Mouse (Mus musculus) gastrocnemius, postnatal 25 days (tissue): ENCODE data around the gene C2cd4c. TPM values are rescaled to one million over a fixed set of nuclear protein-coding genes. Genes with fewer than 3 reads are reported as not detected.

Experiments used
- DNase-seq: peaks from one replicate; pipeline ENCODE4 v3.0.0; 2022
- total RNA-seq, 2 experiments: library from RNA; stranded (reverse); gene quantifications; 1 replicate in 1 of 2; 2 replicates in 1 of 2; pipeline ENCODE4 v1.2.3; 2021

The C2cd4c gene
- total RNA-seq, 2 experiments from 2014 or later = not detected

DNA sequence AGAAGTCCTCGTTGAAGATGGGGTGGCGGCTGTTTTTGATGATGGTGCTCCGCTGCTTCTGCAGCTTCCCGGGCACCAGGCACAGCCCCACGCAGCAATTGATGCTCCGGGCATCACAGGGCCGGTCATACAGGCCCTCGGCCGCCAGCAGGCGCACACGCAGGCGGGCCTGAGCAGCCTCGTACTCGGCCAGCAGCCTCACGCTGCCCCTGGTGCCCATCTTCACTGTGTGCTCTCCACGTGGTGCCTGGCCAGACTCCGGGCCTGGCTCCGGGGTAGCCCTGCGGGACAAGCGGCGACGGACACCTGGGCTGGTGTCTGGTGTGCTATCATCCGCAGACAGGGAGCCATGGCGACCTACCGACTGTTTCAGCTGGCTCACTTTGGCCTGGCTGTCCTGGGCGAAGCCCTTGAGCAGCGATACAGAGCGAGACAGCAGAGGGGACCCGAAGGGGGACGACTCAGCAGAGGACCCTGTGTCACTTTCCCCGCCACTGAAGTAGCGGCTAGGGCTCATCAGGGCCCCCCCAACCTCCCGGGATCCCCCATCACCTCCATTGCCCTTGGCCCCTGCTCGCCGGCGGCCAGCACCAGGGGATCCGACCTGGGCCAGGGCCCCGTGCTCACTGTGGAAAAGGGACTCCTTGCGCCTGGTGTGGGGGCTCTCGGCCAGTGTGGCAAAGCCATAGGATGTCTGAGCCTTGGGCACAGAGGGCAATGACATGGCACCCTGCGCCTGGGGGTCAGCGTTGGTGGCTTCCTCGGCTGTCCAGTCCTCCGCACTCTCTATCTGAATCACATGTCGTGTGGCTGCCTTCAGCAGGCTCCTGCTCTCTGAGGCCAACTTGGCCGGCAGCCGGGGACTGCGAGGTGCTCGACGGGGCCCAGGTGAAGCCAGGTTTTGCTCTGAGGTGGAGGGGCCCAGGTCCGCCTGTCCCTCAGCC is 1.4 kb downstream of the C2cd4c start:
- DNase-seq = no peak

DNA sequence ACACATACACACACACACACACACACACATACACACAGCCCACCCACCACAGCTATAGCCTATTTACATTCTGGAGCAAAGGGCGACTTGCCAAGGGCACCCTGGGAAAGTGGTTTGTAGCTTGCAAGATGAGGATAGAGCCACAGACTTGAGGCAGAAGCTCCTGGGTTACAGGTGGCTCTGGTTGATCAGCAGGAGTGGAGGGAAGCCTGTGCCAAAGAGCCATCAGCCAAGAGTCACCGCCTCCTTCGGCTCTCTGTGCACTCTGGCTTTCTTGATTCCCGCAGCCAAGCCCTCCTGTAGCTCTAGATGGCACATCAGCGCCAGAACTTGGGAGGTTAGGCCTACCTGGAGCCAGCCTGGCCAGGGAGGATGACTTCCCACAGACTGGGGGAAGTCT is 2.5 kb downstream of the C2cd4c start:
- no peak for DNase-seq

DNA sequence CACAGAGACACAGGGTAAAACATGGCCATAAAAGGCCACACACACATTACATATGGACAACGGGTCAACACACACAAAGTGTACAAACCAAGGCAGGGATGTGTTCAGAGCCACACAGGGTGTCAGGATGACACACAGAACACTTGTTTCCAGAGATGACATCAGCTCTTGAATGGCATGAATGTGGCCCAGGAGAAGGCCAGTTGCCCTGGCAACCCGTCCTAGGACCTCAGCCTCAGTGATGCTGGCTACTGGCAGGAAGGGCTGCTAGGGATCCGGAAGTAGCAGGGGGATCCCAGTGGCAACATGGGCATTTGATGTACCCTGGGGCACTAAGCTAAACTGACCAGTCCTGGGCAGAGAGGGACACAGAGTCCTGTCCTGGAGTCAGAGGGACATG is 4.5 kb downstream of the C2cd4c start:
- DNase-seq = no peak

DNA sequence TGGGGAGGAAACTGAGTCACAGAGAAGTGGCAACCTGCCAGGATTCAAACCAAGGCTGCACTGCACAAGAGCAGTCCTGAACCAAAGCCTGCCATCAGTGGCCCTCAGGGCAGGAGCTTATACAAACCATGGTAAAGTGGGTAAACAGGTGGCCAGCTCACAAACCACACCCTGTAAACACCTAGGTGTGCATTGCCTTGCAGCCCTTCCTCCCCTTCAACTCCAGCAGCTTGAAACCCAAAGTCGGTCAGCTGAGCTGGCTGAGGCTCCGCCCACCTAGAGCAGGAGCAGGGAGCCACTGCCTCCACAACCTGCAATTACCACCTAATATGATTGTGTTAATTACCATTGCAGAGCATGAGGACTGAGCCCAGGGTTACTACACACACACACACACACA is 5.9 kb downstream of the C2cd4c start:
- DNase-seq = no peak

DNA sequence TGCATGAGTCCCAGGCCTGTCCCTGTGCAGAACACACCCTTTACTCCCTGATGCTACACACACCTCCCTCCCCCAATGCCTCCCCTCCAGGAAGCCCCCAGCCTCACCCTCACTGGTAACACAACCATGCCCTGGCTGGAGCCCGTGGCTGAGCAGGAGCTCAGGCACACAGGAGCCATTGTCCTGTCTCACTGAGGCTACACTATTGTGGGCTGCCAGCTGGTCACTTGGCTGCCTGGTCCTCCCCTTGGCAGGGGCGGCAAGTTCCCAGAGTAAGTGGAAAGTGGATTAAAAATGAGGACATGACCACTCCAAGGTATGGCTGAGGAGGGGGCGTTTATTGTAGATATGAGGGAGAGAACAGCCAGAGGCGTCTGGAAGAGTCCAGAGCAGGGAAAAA is 7.3 kb downstream of the C2cd4c start:
- DNase-seq = no peak

DNA sequence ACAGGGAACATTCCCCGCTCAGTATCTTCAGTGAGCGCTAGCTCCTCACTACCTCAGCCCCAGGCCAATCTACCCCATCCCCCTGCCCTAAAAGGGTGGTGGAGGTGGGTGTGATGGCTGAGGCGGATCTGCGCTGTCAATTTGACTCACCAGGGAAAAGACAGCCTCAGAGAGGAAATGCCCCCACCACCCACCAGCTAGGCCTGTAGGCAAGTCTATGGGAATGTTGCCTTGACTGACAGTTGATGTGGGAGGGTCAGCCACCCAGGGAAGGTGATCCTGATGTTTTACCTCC is 15.9 kb downstream of the C2cd4c start:
- DNase-seq = no peak

DNA sequence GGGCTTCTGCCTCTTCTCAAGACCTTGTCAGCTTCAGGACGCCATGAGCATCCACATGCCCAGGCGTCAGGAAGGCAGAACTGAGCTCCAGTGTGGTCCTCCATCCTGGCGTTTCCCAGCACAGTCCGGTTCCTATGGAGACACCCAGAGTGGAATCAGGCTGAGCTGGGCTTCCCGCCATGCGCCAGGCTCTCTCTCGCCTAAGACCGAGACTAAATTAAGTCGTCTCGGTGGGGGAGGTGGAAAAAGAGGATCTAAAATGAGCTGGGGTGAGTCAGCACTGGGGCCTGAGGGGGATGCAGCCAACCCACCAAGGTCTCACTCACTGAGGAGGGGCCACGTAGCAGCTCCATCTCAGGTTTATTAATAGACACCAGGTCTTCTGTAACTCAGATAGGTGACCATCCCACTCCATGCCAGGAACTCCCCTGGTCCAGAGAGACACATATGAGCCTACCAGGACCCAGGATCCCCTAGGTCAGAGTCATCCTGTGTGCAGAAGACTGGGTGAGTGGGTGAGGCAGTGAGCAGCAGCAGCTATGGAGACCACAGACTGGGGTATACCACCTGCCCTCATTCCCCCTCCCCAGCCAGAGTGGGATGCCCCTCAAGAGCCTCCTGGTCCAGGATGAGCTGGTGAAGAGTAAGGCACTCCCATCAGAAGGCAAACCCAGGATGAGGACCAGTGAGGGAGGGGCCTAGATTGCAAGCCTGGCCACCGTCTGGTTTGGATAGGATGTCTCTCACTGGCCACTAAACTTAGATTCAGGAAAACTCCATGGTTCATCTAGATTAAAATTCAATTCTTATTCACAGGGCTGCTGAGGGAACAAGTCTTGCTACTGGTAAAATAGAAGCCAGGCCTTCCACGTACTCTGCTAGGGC is 16.5 kb downstream of the C2cd4c start:
- no peak for DNase-seq

DNA sequence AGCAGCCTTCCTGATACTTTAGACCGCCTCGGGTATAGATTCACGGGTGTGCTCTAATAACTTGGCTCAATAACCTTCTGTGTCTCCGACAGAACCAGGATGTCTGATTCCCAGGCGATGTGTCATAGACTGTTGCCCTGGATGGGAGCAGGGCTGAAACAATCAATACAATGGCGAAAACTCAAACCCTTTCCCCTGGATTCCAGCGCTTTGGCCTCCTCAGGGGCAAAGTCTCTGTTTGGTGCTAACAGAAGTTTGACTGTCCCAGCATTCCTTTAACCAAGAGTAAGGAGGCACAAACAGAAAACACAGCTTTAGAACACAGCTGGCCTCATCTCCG is 18.3 kb downstream of the C2cd4c start:
- no peak for DNase-seq

DNA sequence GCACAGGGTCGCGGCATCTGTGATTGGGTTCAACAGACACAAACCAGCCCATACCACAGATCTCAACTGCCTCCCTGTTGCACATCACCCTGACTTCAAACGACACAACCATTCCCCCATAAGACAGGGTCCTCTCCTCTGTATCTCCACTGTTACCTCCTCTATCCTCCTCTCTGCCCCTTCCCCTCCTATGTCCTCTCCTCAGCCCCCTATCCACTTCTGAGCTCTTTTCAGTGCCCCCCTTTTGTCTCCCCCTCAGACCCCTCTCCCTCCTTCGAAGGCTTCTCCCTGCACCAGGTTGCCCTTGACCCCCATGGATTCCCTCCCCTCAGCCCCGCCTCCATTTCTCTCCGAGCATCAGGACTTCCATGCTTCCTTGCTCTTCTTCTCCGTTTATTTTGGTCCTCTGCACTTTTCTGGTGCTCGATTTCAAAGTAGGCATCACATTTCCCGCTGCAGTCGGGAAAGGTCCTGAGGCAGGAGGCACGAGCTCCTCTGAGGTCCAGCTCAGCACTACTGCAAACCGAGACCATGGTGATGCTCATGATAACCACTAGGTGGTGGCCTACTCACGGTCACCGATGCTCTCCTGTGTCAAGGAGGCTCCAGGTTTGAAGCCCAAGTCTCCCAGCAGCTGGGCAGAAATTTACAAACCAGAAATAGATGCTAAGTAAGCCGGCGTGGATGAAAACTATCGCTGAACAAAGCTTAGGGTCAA is 18.8 kb downstream of the C2cd4c start:
- peak; percentile 29 for DNase-seq

DNA sequence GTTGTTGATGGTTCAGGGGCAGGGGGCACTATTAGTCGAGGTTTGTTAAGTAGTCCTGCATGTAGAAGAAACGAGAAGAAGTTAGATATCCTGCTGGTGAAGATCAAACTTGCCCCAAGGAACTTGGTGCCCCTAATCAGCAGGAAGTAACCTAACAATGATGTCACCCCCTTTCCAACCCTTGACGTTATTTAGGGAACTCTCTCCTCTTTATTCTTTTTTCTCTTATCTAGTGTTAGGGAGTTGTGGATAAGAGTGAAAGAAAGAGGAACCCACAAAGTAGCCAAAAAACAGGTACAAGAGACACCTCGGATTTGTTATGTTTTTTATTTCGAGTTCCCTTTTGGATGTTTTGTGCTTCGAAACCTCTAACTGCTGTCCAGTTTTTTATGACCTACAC is 19.7 kb downstream of the C2cd4c start:
- DNase-seq = no peak

DNA sequence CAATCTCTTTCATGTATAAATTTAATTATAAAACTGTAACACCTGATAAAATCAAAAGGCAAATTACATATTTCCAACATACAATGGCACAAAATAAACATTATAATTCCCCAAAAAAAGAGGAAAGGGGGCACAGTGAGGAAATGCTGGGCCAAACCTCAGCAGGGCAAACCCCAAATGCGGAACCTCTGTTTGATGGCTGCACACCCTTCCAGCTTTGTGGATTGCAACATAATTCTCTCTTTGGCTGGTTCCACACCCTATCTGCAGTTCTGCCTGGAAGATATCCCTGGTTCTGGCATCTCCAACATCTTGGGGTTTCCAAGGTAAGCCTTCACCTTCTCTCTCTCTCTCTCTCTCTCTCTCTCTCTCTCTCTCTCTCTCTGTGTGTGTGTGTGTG is 23.1 kb downstream of the C2cd4c start:
- DNase-seq = no peak

DNA sequence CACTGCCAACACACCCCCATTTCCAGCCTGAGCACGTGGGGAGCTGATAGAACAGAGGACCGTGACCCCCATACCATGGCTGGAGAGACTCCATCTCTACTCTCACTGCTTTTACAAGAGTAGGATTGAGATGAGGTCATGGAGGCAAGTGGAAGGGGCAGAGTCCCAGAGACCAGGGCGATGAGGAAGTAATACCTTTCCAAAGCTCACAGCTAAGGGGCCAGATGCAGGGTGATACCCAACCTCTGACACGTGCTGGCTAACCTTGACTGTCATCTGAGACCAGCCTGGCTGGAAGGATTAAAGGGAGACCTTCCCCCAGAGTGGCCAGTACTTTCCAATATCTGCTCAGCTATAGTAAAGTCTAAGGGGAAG is 26.1 kb downstream of the C2cd4c start:
- no peak for DNase-seq

DNA sequence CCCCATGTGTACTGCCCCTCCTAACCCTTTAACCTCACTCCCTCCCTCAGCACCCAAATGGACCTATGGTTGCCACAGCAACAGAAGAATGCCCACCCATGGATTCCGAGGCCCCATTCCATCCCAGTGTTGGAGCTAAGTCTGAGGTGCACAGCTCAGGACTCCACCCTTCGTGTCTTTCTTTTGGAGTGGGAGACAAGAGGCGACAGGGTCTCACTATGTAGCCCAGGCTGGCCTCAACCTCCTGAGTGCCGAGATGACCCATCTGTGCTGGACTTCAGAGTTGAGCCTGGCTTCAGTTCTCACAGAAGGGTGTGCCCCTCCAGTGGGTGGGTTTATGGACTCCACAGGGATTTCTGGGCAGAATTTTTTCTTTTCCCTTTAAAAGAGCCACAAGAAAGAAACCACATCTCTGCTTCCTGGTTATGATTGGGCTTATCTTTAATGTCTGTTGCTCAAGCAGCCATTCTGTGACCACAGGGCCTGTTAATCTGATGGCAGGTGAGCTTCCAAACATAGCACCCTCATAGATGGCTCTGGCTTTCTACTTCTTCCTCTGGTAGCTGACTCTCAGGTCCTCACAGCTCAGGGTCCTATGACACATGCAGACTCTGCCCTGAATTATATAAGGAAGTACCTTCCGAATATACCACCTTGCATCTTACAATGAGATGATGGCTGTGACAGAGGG is 26.6 kb downstream of the C2cd4c start, which contains the start of gene Theg:
TSS of gene Theg (minus strand) at position 271 of the 691 bp plus-strand sequence.
- no peak for DNase-seq

DNA sequence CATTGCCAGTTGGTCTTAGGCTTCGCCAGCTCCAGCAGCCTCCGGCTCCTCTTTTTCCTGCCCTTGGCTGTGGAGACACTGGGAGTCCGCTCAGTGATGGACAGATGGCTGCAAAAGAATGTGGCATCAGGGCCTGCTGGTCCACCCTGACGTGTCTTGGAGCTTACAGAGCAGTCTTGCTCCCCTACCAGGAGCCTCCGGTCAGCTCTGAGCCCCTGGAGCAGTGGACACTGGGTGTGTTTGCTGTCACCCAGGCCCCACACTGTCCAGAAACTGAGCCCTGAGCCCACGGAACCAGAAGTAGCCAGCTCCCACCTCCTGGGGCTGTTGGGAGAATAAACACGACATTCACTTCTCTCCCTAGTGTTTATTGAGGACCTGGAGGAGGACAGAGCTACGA is 27.6 kb downstream of the C2cd4c start:
- DNase-seq = no peak

DNA sequence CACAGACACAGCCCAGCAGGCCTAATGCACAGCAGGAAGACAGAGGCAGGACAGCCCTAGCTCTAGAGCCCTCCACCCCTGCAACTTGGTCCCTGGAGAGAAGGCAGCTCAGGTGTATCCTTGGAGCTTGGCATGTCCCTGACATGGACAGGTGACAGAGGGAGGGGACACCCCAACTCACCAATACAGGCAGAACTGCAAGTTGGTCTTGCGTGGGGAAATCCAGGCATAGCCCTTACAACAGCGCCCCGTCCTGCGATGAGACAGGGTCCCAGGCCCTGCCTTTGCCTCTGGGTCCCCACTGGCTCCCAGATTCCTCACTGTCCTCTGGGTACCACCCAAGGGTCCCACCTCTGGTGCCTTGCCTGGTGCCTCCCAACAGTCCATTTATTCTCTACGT is 28.1 kb downstream of the C2cd4c start:
- no peak for DNase-seq

DNA sequence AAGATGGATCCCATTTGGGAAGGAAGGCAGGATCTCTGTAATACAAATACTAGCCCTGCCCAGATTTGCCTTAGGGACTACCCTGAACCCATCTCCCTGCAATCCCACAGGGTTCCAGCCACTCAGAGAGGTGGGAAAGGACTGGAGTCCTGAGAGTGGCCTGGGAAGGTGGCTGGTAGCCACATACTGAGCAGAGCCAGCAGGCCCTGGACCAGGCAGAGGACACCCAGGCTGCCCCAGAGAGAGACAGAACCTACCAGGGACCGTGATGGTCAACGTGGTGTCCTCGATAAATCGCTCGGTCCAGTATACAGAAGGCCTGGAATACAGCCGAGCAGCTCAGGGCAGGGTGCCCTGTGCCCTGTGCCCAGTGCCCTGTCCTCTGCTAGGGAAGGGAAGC is 28.7 kb downstream of the C2cd4c start:
- DNase-seq = no peak

DNA sequence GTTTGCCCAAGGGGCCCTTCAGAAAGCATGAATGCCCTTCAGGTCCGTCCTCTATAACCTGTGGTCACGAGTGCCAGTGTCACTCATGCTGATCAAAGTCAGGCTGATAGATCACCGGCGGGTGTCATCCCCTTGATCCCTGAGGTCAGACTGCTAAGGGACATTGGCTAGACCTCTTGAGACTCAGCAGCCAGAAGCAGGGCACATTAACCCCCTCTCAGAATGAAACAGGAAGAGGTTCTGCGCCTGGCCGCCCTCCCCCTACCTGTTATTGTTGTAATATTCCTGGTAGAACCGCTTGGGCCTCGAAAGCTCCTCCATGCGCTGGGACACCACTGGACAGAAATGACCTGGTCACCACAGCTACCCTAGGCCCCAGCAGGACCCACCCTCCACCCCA is 29.4 kb downstream of the C2cd4c start:
- no peak for DNase-seq

DNA sequence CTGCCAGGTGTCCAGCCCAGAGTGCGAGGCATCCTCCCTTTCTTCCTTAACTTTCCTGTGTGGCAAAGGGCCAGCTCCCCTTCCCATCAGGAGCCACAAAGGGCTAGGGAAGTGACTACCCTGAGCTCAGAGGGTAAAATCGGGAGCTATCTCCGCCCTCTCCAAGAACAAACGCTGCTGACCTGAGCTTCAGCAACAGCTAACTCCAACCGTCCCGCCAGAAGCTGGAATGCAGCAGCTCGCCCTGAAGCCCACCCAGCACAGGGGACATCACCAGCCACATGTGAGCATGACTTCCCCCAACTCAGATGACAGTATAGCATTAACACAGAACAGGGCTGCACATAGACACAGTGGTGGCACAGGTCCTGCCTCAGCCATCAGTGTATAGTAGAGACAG is 29.8 kb downstream of the C2cd4c start:
- DNase-seq = no peak

DNA sequence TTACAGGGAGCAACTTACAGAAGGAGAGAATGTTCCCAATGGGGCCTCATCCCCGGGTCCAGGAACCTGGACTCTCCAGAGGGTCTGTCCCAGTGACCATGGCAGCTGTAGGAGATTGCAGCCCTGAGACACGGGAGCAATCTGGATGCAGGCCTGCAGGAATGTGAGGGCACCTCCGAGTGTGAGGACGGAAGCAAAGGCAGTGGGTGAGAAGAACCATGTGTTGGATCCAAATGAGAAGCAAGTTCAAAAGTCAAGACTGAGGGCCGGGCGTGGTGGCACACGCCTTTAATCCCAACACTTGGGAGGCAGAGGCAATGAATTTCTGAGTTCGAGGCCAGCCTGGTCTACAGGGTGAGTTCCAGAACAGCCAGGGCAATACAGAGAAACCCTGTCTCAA is 32.3 kb downstream of the C2cd4c start:
- DNase-seq = no peak

DNA sequence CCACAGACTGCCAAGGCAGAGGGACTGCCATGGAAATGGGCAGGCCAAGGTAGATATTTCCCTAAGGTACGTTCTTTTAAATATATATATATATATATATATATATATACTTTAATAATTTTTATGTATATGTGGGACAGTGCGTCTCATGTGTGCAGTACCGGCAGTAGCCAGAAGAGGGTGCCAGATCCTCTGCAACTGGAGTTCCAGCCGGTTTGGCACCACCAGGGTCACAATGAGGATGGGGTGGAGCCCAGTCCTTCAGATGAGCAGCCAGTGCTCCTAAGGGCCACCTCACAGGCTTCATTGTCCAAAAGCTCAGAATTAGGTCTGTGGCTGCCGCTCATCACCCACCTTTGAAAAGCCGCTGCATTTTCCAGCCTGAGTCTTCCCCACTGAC is 33.0 kb downstream of the C2cd4c start:
- DNase-seq = no peak

DNA sequence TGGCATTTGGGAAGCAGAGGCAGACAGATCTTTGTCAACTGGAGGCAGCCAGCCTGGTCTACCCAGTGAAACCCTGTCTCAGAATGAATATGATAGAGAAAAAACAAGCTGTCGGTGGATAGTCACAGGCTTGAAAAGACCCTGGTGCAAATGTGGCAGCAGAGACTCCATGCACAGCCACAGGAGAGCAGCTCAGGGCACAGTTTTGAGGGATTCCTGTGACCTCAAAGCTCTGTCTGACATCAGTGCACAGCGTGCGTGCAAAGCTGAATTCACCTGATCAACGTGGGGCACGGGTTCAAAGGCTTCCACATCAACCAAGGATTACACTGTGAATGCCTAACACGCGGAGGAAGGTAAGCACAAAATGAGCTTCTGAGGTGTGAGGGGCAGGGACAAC is 33.5 kb downstream of the C2cd4c start:
- DNase-seq = no peak

DNA sequence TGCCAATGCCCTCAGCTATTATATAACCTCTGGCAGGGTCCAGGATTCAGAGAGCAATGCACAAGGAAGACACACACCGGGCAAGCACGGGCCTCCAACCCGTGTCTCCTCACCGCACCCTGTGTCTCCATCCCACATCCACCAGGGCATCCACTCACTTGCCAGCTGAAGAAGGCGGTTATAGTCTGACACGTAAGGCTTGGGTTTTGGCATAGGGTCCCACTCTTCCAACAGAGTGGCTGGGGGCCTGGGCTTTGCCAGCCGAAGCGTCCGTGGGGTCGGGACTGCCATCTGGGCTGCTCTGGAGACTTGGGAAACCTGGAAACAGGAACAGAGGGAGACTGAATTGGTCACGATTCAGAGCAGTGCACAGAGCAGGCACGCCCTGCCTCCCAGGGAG is 34.0 kb downstream of the C2cd4c start:
- no peak for DNase-seq
